Mouse (Mus musculus): Measurements from ENCODE around the gene Tex28.
"Not testable (repeated sequence)": the region's sequence is repeated elsewhere in the genome, so short reads cannot be mapped to it uniquely, and the experiment has no call there.

The Tex28 gene

GRCm38 (mm10) chrX:74167738-74168137, at the start of gene Tex28:
Tex28 (minus strand) TSS chrX:74167838.
- in situ Hi-C loops (cut with MboI; ENCODE audit: unreplicated experiment in 2 of 2), result no loop called here

GRCm38 (mm10) chrX:74203556-74203955, 35.9 kb upstream of the Tex28 start:
- in situ Hi-C loops (cut with MboI; ENCODE audit: unreplicated experiment in 2 of 2), result no loop called here

DNA sequence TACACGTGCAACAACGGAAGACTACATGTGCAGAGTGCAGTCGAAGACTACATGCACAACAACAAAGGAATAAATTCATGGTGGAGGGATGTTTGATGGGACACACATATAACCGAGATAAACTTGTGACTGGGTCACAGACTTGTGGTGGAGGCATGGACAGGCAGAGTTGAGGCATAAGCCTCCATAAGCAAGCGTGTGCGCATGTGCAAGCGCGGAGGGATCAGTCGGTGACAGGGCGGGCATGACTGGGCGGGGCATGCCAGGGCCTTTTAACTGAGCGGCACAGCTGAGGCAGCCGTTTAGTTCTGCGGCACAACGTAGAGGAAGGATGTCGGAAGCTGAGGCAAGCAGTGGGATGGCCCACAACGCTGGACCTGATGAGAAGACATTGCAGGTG, 9.3 kb upstream of the Tex28 start, which contains the start of gene Tktl1:
Gene Tktl1 (plus strand): TSS at position 301 of the 400 bp plus-strand sequence.
- in situ Hi-C loops (cut with MboI; ENCODE audit: unreplicated experiment in 2 of 2), result no loop called here

DNA sequence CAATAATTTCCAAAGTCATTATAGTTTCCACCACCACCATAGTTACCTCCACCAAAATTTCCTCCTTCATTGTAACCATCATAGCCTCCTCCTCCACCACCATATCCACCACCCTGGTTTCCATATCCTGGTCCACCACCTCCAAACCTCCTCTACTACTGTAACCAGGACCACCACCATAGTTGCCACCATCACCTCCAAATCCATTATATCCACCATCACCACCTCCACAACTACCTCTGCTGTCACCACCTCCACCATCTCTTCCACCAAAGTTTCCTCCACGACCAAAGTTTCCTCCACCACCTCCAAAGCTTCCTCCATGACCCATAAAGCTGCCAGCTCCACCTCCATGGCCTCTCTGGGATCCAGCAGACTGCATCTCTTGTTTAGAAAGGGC, 32.4 kb downstream of the Tex28 start, which contains the start of gene Mecp2:
Gene Mecp2 (minus strand): TSS at position 101 of the 400 bp plus-strand sequence.
- in situ Hi-C loops (cut with MboI; ENCODE audit: unreplicated experiment in 2 of 2), result not testable (repeated sequence)

- in situ Hi-C loops (cut with MboI; ENCODE audit: unreplicated experiment in 2 of 2), result loop anchor here in 1 of 2 experiments (5.0 kb wide), 1 partner anchor 115 kb away; no protein-coding TSS in a partner anchor
Observed at GRCm38 (mm10) chrX:74127164-74127563, 40.5 kb downstream of the Tex28 start, which contains the start of gene Opn1mw. Opn1mw (plus strand) TSS chrX:74127464.

- in situ Hi-C loops (cut with MboI; ENCODE audit: unreplicated experiment in 2 of 2), result loop anchor here (5.0 kb wide), 2 partner anchors 117 to 287 kb away; no protein-coding TSS in a partner anchor
Observed at GRCm38 (mm10) chrX:74124975-74125374, 42.7 kb downstream of the Tex28 start.

DNA sequence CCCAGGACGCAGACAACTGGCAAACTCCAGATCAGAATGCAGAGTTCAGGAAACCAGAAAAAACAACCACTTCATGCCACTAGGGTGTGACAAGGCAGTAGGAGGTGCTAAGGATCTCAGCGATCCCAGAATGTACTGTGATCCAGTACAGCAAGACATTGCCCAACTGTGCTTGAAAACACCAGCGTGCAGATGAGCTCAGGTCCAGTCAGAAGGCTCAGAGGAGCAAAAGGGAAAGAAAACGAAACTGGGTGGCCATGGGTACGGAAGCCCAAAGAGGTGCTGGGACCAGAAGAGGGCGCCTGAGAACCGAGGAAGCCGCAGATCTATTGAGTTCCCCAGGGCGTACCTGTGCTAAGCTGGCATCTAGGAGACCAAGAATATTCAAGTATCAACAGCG, 52.1 kb downstream of the Tex28 start:
- in situ Hi-C loops (cut with MboI; ENCODE audit: unreplicated experiment in 2 of 2), result loop anchor here (5.0 to 10.0 kb wide), 2 partner anchors 151 to 297 kb away; partner anchors contain the start of gene Hcfc1 (in 1 of the 2)

- in situ Hi-C loops (cut with MboI; ENCODE audit: unreplicated experiment in 2 of 2), result loop anchor here in 1 of 2 experiments (10.0 kb wide), 1 partner anchor 149 kb away; the partner anchor contains the start of gene Hcfc1
Observed at GRCm38 (mm10) chrX:74114036-74114435, 53.6 kb downstream of the Tex28 start.

DNA sequence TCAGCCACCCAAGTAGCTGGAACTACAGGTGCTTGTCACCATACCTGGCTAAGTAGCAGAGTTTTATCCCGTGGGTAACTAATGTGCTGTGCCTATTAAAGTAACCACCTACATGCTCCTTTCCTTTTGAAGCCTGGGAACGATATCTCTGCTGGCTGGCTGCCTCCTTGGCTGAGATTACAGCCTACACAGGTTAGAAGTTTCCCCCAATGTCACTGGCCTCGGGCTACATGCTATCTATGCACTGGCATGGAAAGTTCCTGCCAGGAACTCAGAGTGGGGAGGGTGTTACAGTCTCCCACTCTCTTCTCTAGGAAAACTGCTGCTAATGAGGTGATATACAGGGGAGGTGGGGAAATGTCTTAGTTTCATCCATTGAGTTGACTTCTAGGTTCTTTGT, 58.9 kb downstream of the Tex28 start:
- in situ Hi-C loops (cut with MboI; ENCODE audit: unreplicated experiment in 2 of 2), result no loop called here

GRCm38 (mm10) chrX:74105916-74106315, 61.7 kb downstream of the Tex28 start:
- in situ Hi-C loops (cut with MboI; ENCODE audit: unreplicated experiment in 2 of 2), result no loop called here

GRCm38 (mm10) chrX:74103457-74104188, 64.0 kb downstream of the Tex28 start:
- in situ Hi-C loops (cut with MboI; ENCODE audit: unreplicated experiment in 2 of 2), result no loop called here
